Mouse (Mus musculus): ENCODE results near the gene Ncoa4. TPM values are rescaled to one million over a fixed set of nuclear protein-coding genes. Genes with fewer than 3 reads are reported as not detected.

Ncoa4 gene
- total and polyA plus RNA-seq, 3 experiments = 54.5 to 64.6 (median 57.9) TPM

GRCm38 (mm10) chr14:32191926-32192325 is 32.3 kb downstream of the Ncoa4 start:
- TF ChIP-seq UBTF (IDR thresholded peaks at IDR 0.05; ENCODE audit: borderline replicate concordance, insufficient read depth, low read depth, low read length) = no peak
- TF ChIP-seq GABPA (IDR thresholded peaks at IDR 0.05; ENCODE audit: low read depth, low read length) = no peak
- no peak for TF ChIP-seq CTCF (IDR thresholded peaks at IDR 0.05 in 2 of 3, conservative IDR thresholded peaks at IDR 0.05 in 1 of 3; ENCODE audit: control insufficient read depth in 1 of 3, insufficient read depth in 1 of 3, low read depth in 2 of 3, low read length in 3 of 3, poor library complexity in 1 of 3, severe bottlenecking in 1 of 3)
- no peak for TF ChIP-seq POLR2A (IDR thresholded peaks at IDR 0.05; ENCODE audit: control insufficient read depth in 1 of 2, insufficient read depth in 1 of 2, low read depth in 1 of 2, low read length in 2 of 2, poor library complexity in 1 of 2)
- TF ChIP-seq KAT2A (conservative IDR thresholded peaks at IDR 0.05; ENCODE audit: low read depth, low read length) = no peak
- no peak for TF ChIP-seq POLR2AphosphoS2 (IDR thresholded peaks at IDR 0.05; ENCODE audit: low read length)
- TF ChIP-seq MAX (IDR thresholded peaks at IDR 0.05; ENCODE audit: low read length) = no peak
- TF ChIP-seq RAD21 (IDR thresholded peaks at IDR 0.05; ENCODE audit: low read depth, low read length) = no peak
- no peak for TF ChIP-seq MEF2A (IDR thresholded peaks at IDR 0.05; ENCODE audit: extremely low read depth, insufficient replicate concordance, low read depth, low read length, poor library complexity, severe bottlenecking)
- TF ChIP-seq ZMIZ1 (IDR thresholded peaks at IDR 0.05; ENCODE audit: low read depth, low read length) = no peak
- TF ChIP-seq TAL1 (IDR thresholded peaks at IDR 0.05; ENCODE audit: low read length) = no peak
- TF ChIP-seq GATA1 (IDR thresholded peaks at IDR 0.05; ENCODE audit: low read depth, low read length) = peak; percentile 82
- TF ChIP-seq ETS1 (IDR thresholded peaks at IDR 0.05; ENCODE audit: low read depth, low read length) = peak; percentile 66
- TF ChIP-seq ZKSCAN1 (IDR thresholded peaks at IDR 0.05; ENCODE audit: low read depth, low read length) = no peak
- TF ChIP-seq EP300 (IDR thresholded peaks at IDR 0.05; ENCODE audit: low read depth in 1 of 2, low read length in 2 of 2) = peak; percentile 62 to 66
- peak; percentile 25; the same call in 1 of the 2 replicates for TF ChIP-seq TCF12 (IDR thresholded peaks at IDR 0.05; ENCODE audit: low read depth, low read length)
- peak; percentile 84; the same call in 1 of the 2 replicates for TF ChIP-seq BHLHE40 (IDR thresholded peaks at IDR 0.05; ENCODE audit: borderline replicate concordance, low read depth, low read length)
- TF ChIP-seq MXI1 (IDR thresholded peaks at IDR 0.05; ENCODE audit: low read depth, low read length) = peak; percentile 25; the same call in 1 of the 2 replicates
- TF ChIP-seq NRF1 (IDR thresholded peaks at IDR 0.05; ENCODE audit: insufficient read depth, low read depth, low read length, poor library complexity, severe bottlenecking) = no peak
- no peak; the same call in none of the 2 replicates for TF ChIP-seq SIN3A (IDR thresholded peaks at IDR 0.05; ENCODE audit: low read length)

GRCm38 (mm10) chr14:32192437-32192836 is 32.8 kb downstream of the Ncoa4 start:
- Histone ChIP-seq H3K36me3 (ENCODE audit: control insufficient read depth in 1 of 2, insufficient read depth in 2 of 2, low read length in 2 of 2) (peaks cover 48 to 58% of the 10 kb centered on the region in 2 experiments), H3K79me2 (ENCODE audit: control insufficient read depth, insufficient read depth, low read length, poor library complexity) (peaks cover 26% of the 10 kb centered on the region), H3K27me3 (ENCODE audit: control insufficient read depth in 1 of 2, insufficient read depth in 2 of 2, low read length in 2 of 2) (no peaks in the 10 kb centered on the region), H3K9me3 (replicated peaks; ENCODE audit: insufficient read depth, low read length) (no peaks in the 10 kb centered on the region), H3K27ac (ENCODE audit: control insufficient read depth, low read depth, low read length) (no peak overlapping the region), H3K4me1 (ENCODE audit: control insufficient read depth in 1 of 2, insufficient read depth in 2 of 2, low read length in 2 of 2) (peaks cover 15 to 16% of the 10 kb centered on the region in 2 experiments), H3K9ac (ENCODE audit: control insufficient read depth, low read depth, low read length, poor library complexity, severe bottlenecking) (no peak overlapping the region), H3K4me3 (ENCODE audit: control insufficient read depth in 1 of 2, insufficient read depth in 1 of 2, low read depth in 2 of 2, low read length in 2 of 2) (no peak overlapping the region)
- DNase-seq (ENCODE audit: low read depth, low spot score) = peak; percentile 74
- peak; percentile 25 for TF ChIP-seq SIN3A (IDR thresholded peaks at IDR 0.05; ENCODE audit: low read length)
- peak; percentile 74 for TF ChIP-seq SMC3 (IDR thresholded peaks at IDR 0.05; ENCODE audit: low read depth, low read length)
- no peak for TF ChIP-seq JUND (IDR thresholded peaks at IDR 0.05; ENCODE audit: low read depth, low read length)
- peak; percentile 58 for TF ChIP-seq ZC3H11A (IDR thresholded peaks at IDR 0.05; ENCODE audit: low read depth, low read length)
- TF ChIP-seq RCOR1 (IDR thresholded peaks at IDR 0.05; ENCODE audit: low read depth, low read length) = no peak
- TF ChIP-seq MAZ (IDR thresholded peaks at IDR 0.05; ENCODE audit: low read depth, low read length) = no peak
- TF ChIP-seq USF1 (IDR thresholded peaks at IDR 0.05; ENCODE audit: low read depth, low read length) = no peak
- TF ChIP-seq RAD21 (IDR thresholded peaks at IDR 0.05; ENCODE audit: low read depth, low read length) = peak; percentile 64
- TF ChIP-seq CTCF (IDR thresholded peaks at IDR 0.05 in 2 of 3, conservative IDR thresholded peaks at IDR 0.05 in 1 of 3; ENCODE audit: control insufficient read depth in 1 of 3, insufficient read depth in 1 of 3, low read depth in 2 of 3, low read length in 3 of 3, poor library complexity in 1 of 3, severe bottlenecking in 1 of 3) = peak; percentile 69 to 79 (median 71)
- no peak for TF ChIP-seq ZNF384 (IDR thresholded peaks at IDR 0.05; ENCODE audit: low read depth, low read length)

More at GRCm38 (mm10) chr14:32191926-32192325, 32.3 kb downstream of the Ncoa4 start:
- Histone ChIP-seq H3K27me3 (ENCODE audit: control insufficient read depth in 1 of 2, insufficient read depth in 2 of 2, low read length in 2 of 2) (no peaks in the 10 kb centered on the region), H3K79me2 (ENCODE audit: control insufficient read depth, insufficient read depth, low read length, poor library complexity) (peaks cover 22% of the 10 kb centered on the region; the same call in 1 of the 2 replicates), H3K4me1 (ENCODE audit: control insufficient read depth in 1 of 2, insufficient read depth in 2 of 2, low read length in 2 of 2) (peaks cover 12 to 16% of the 10 kb centered on the region in 2 experiments), H3K27ac (ENCODE audit: control insufficient read depth, low read depth, low read length) (no peak overlapping the region), H3K4me3 (ENCODE audit: control insufficient read depth in 1 of 2, insufficient read depth in 1 of 2, low read depth in 2 of 2, low read length in 2 of 2) (no peak overlapping the region), H3K9ac (ENCODE audit: control insufficient read depth, low read depth, low read length, poor library complexity, severe bottlenecking) (no peak overlapping the region), H3K9me3 (replicated peaks; ENCODE audit: insufficient read depth, low read length) (no peaks in the 10 kb centered on the region), H3K36me3 (ENCODE audit: control insufficient read depth in 1 of 2, insufficient read depth in 2 of 2, low read length in 2 of 2) (peaks cover 44 to 62% of the 10 kb centered on the region in 2 experiments)
- DNase-seq (ENCODE audit: low read depth, low spot score) = peak; percentile 63

Measured in MEL (cell line).